Mouse (Mus musculus) forebrain, embryonic 12.5 days (tissue): ENCODE results near the gene Pfkfb4. TPM values are rescaled to one million over a fixed set of nuclear protein-coding genes. Genes with fewer than 3 reads are reported as not detected.

Experiments
- ATAC-seq: fragments of 200-750 bp; cut with Nextera tagmentation; 2 replicates; pipeline ENCODE4 v1.8.0; 2017; ENCODE audit warnings: moderate TSS enrichment; ENCODE audit not compliant: low FRiP score
- H3K27ac ChIP-seq: fragments of 300-500 bp; sonication (generic); 2 replicates; pipeline ENCODE4 v1.5.1; 2016; ENCODE audit warnings: mild to moderate bottlenecking
- H3K27me3 ChIP-seq: fragments of 300-500 bp; sonication (generic); 2 replicates; pipeline ENCODE4 v1.6.1; 2016; ENCODE audit warnings: mild to moderate bottlenecking
- H3K36me3 ChIP-seq: fragments of 300-500 bp; sonication (generic); replicated peaks from 2 replicates; pipeline ENCODE4 v1.6.1; 2016; ENCODE audit warnings: mild to moderate bottlenecking
- H3K4me1 ChIP-seq: fragments of 300-500 bp; sonication (generic); 2 replicates; pipeline ENCODE4 v1.6.1; 2016
- H3K4me2 ChIP-seq: fragments of 300-500 bp; sonication (generic); 2 replicates; pipeline ENCODE4 v1.6.1; 2016; ENCODE audit warnings: mild to moderate bottlenecking, moderate library complexity
- H3K4me3 ChIP-seq: fragments of 300-500 bp; sonication (generic); replicated peaks from 2 replicates; pipeline ENCODE4 v1.5.1; 2016; ENCODE audit warnings: mild to moderate bottlenecking
- H3K9ac ChIP-seq: fragments of 300-500 bp; sonication (generic); 2 replicates; pipeline ENCODE4 v1.6.1; 2016; ENCODE audit warnings: mild to moderate bottlenecking
- H3K9me3 ChIP-seq: fragments of 300-500 bp; sonication (generic); 2 replicates; pipeline ENCODE4 v1.6.1; 2016
- WGBS: fragments of 180-500 bp; shearing (Covaris S2); methylation state at CpG from one replicate; pipeline ENCODE4 v1.1.7; 2016; 5-methylcytosine and 5-hydroxymethylcytosine counted together
- polyA plus RNA-seq: library from polyadenylated mRNA; unstranded; fragments of >200 nt; fragmentation: Nextera tagmentation; extraction: Ambion mirVana; gene quantifications from 2 replicates; pipeline ENCODE4 v1.2.1, GENCODE M21; 2016

The Pfkfb4 gene
- polyA plus RNA-seq, 1 experiment from 2014 or later = 18.4 TPM

DNA sequence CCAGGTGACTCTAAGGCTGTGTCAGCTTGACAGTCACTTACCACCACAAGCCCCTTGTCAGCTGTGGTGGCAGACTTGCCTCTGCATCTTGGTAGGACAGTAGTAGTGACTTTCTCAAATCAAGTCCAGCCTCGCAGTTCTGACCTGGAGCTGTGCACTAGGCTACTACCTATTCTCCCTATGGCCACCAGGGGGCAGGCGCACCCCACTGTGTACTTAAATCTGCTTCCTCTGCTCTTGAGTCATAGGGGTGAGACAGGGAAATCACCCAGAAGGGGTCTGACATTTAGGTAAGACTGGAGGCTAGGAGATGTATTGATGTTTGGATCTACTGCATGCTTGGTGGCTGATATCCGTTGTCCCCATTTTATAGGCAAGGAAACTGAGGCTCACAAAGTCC lies 9.1 kb downstream of the Pfkfb4 start:
- 13% methylated on average over 3 of the region's 3 CpGs for WGBS
- ATAC-seq = peak; percentile 63; the same call in 1 of the 2 replicates
- H3K4me1 ChIP-seq = peaks cover 6% of the 10 kb centered on the region
- H3K36me3 ChIP-seq = no peaks in the 10 kb centered on the region; the same call in 1 of the 2 replicates
- H3K27me3 ChIP-seq = no peaks in the 10 kb centered on the region
- H3K4me3 ChIP-seq = no peak overlapping the region
- no peak overlapping the region for H3K27ac ChIP-seq
- no peak overlapping the region for H3K9ac ChIP-seq
- H3K9me3 ChIP-seq = no peaks in the 10 kb centered on the region
- no peak overlapping the region for H3K4me2 ChIP-seq

DNA sequence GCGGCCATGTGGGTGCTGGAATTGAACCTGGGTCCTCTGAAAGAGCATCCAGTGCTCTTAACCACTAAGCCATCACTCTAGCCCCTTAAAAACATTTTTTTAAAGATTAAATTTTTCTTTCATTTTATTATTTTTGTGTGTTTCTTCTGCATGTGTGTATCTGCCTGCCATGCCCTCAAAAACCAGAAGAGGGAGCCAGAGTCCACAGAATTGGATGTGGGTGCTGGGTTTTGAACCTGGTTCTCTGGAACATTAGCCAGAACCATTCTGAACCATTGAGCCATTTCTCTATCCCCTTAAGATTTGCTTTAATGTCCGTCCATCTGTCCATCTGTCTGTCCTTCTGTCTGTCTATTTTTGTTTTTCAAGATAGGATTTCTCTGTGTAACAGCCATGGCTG lies 11.6 kb downstream of the Pfkfb4 start:
- Histone ChIP-seq H3K4me3 (no peak overlapping the region), H3K9ac (no peak overlapping the region), H3K4me1 (peaks cover 6% of the 10 kb centered on the region), H3K4me2 (no peak overlapping the region), H3K9me3 (no peaks in the 10 kb centered on the region), H3K36me3 (peaks cover under 1% of the 10 kb centered on the region; the same call in 1 of the 2 replicates), H3K27me3 (no peaks in the 10 kb centered on the region), H3K27ac (no peak overlapping the region)
- ATAC-seq = no peak
- WGBS = 53% methylated on average over 2 of the region's 2 CpGs

DNA sequence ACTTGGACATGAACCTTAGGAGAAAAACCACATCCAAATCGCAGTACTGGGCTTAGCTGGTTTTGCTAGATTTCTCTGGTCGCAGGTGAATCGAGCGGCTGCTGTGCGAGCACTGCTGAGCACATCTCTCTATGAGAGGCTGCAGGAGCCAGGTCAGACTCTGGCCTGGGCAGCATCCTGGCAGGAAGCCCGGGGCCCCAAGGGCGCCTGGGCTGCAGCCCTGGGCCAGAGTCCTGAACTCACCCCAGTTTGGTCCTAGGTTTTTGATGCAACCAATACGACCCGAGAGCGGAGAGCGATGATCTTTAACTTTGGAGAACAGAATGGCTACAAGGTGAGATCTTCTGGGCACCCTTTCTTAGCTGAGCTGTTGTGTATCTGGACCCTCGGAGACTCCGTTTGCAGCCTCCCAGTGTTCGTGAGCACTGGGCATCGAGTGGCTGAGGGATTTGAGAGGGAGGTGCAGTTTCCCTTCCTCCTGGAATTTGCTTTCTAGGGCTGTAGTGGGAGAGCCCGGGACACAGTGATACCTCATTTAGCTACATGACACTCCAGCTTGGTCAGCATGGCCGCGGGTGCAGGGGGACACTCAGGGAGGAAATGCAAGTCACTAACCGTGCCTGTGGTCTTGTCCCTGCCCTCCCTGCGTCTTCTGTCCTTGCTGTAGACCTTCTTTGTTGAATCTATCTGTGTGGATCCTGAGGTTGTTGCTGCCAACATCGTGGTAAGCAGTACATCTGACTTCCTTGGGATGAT lies 15.6 kb downstream of the Pfkfb4 start:
- Histone ChIP-seq H3K4me1 (no peaks in the 10 kb centered on the region; the same call in 1 of the 2 replicates), H3K4me3 (no peak overlapping the region), H3K27me3 (no peaks in the 10 kb centered on the region), H3K9ac (no peak overlapping the region), H3K9me3 (no peaks in the 10 kb centered on the region), H3K36me3 (peaks cover 4% of the 10 kb centered on the region; the same call in 1 of the 2 replicates), H3K27ac (no peak overlapping the region), H3K4me2 (no peak overlapping the region)
- no peak for ATAC-seq
- WGBS = 85% methylated on average over 21 of the region's 21 CpGs

DNA sequence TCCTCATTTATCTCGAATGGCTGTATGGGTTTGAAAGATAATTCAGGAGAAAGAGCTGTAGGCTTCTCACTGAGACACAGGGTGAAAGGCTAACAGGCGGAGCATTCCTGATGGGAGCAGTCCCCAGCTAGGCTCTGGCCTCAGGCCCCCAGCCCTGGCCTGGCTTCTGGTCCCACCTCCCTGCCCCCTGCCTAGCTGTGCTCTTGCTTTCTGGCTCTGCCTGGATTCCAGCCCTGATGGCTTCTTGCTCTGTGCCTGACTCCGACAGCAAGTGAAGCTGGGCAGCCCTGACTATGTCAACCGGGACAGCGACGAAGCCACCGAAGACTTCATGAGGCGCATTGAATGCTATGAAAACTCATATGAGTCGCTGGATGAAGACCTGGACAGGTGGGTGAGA lies 16.5 kb downstream of the Pfkfb4 start:
- Histone ChIP-seq H3K9me3 (no peaks in the 10 kb centered on the region), H3K4me3 (no peak overlapping the region), H3K36me3 (peaks cover 4% of the 10 kb centered on the region; the same call in 1 of the 2 replicates), H3K4me1 (no peaks in the 10 kb centered on the region; the same call in 1 of the 2 replicates), H3K4me2 (no peak overlapping the region), H3K9ac (no peak overlapping the region), H3K27ac (no peak overlapping the region), H3K27me3 (no peaks in the 10 kb centered on the region)
- no peak for ATAC-seq
- WGBS = 82% methylated on average over 9 of the region's 9 CpGs

DNA sequence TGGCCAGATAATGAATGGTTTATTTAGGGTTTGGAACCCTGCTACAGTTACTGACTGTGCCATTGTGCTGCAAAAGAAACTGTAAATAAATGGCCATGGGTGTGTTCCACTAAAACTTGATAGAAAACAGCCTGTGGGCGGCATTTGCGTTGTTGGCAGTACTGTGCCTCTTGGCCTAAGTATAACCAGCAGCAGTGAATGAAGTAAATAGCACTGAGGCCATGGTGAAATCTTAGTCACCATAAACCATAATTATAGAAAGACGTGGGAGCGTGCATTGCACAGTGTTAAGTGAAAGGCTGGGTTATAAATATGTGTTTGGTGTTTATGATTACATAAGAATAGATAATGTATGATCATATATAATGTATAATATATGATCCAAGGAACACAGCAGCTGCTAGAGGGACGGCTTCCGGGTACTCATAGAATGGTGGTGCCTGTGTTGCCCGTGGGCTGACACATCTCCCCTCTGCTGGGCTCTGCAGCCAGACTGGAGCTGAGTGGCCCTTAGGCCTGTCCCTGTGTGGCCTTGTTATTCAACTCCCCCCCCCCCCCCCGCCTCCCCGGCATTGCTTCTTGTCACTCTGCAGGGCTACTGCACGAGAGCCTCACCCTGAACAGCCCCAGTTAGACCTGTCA lies 17.5 kb downstream of the Pfkfb4 start:
- no peaks in the 10 kb centered on the region for H3K27me3 ChIP-seq
- no peak for ATAC-seq
- H3K36me3 ChIP-seq = peaks cover 4% of the 10 kb centered on the region; the same call in 1 of the 2 replicates
- 76% methylated on average over 9 of the region's 10 CpGs for WGBS
- no peak overlapping the region for H3K4me2 ChIP-seq
- H3K9me3 ChIP-seq = no peaks in the 10 kb centered on the region
- no peaks in the 10 kb centered on the region; the same call in 1 of the 2 replicates for H3K4me1 ChIP-seq
- no peak overlapping the region for H3K4me3 ChIP-seq
- no peak overlapping the region for H3K27ac ChIP-seq
- H3K9ac ChIP-seq = no peak overlapping the region

DNA sequence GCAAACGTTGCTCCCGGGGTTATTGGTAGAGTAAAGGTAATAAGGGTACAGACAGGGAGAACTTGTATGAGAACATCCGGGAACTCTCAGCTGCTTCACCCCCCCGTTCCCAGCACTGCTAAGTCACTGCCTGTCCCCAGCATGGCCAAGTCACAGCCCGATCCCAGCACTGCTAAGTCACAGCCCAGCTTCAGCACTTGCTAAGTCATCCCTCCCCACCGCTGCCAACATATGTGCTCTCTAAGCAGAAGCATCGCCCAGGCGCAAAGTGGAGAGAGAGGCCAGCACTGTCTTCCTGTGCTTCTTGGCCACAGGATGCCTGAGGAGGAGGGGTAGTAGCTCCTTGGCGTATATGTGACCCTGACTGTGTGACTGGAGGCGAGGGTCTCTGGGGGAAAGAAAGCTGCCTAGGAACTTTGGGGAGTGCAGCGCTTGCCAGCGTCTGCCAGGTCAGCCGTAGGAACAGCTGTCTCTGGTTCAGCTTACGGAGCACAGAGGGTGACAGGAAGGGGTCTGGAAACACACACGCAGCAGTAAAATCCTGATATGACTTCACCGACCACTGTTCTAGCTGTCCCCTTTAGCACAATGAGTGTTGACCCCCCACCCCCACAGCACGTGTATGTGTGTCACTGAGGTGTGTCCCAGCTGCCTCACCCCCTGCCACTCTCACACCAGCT lies 18.2 kb downstream of the Pfkfb4 start:
- Histone ChIP-seq H3K36me3 (peaks cover 4% of the 10 kb centered on the region; the same call in 1 of the 2 replicates), H3K4me1 (no peaks in the 10 kb centered on the region; the same call in 1 of the 2 replicates)
- 71% methylated on average over 17 of the region's 17 CpGs for WGBS

DNA sequence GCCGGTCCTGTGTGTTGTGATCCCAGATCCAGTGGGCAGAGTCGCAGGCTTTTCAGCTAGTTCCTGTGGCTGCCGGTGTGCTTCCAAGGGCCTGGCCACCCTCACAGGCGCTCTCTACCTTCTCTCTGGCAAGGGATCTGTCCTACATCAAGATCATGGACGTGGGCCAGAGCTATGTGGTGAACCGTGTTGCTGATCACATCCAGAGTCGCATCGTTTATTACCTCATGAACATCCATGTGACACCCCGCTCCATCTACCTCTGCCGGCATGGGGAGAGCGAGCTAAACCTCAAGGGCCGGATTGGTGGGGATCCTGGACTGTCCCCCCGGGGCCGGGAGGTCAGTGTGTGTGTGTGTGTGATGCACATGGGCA lies 18.7 kb downstream of the Pfkfb4 start:
- no peaks in the 10 kb centered on the region for H3K27me3 ChIP-seq
- H3K9ac ChIP-seq = no peak overlapping the region
- H3K9me3 ChIP-seq = no peaks in the 10 kb centered on the region
- 0 out of 2 replicates have a peak, but pooled peaks cover 4% of the 10 kb centered on the region for H3K36me3 ChIP-seq
- no peak overlapping the region for H3K27ac ChIP-seq
- H3K4me2 ChIP-seq = no peak overlapping the region
- WGBS = 89% methylated on average over 14 of the region's 14 CpGs
- no peaks in the 10 kb centered on the region; the same call in 1 of the 2 replicates for H3K4me1 ChIP-seq
- H3K4me3 ChIP-seq = no peak overlapping the region
- no peak for ATAC-seq

More for the DNA sequence above, 18.2 kb downstream of the Pfkfb4 start:
- Histone ChIP-seq H3K27ac (no peak overlapping the region), H3K4me2 (no peak overlapping the region), H3K9ac (no peak overlapping the region), H3K27me3 (no peaks in the 10 kb centered on the region), H3K4me3 (no peak overlapping the region), H3K9me3 (no peaks in the 10 kb centered on the region)
- ATAC-seq = no peak

DNA sequence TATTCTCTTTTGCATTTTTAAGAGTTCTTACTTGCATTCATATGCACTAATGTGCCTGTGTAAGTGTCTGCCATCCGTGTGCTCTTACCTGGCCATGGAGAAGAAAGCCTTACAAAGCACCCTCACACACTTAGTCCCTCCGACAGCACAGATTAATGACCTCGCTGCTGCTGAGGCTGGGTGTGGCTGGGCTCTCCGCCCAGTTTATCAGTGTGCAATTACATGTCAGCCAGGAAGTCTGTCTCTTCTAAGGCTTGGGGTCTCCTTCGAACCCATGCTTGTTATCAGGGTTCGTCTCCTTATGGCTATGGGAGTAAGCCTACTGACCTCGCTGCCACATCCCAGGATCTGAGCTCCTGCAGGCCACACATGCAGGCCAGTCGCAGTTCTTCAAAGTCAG lies 23.8 kb downstream of the Pfkfb4 start:
- Histone ChIP-seq H3K27ac (no peak overlapping the region), H3K9ac (no peak overlapping the region), H3K4me2 (no peak overlapping the region), H3K4me1 (no peaks in the 10 kb centered on the region), H3K9me3 (no peaks in the 10 kb centered on the region), H3K4me3 (no peak overlapping the region), H3K36me3 (no peaks in the 10 kb centered on the region), H3K27me3 (no peaks in the 10 kb centered on the region)
- no peak for ATAC-seq
- WGBS = 85% methylated on average over 8 of the region's 8 CpGs

DNA sequence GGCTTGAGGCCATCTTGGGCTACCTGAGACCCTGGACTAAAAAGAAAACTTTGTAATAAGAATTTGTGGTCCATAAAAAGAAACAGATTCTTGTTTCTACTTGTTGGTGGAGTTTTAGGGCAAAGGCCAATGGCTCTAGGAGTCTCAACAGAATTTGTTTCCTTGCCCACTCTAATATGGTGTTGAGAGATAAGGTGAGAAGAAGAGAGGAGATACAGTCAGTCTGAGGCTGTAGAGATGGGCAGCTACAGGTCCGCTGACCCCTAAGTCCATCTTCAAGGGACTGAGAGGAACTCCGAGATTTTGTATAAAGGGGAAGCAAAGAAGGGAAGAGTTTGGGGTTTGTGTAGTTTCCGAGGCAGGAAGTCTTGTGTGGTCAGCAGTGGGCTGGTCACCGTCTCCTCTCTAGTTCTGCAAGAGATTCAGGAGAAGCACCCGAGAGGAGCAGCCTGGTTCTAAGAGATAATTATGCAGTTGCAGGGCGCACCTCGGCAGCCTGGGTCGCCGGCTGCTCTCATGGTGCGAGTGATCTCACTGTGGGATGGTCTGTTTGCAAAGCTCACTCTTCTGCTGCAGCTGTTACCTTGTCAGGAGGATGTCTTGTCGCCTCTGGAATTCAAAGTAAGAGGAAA lies 25.5 kb downstream of the Pfkfb4 start:
- Histone ChIP-seq H3K36me3 (no peaks in the 10 kb centered on the region), H3K27ac (no peak overlapping the region), H3K9me3 (no peaks in the 10 kb centered on the region), H3K9ac (no peak overlapping the region), H3K4me1 (no peaks in the 10 kb centered on the region), H3K27me3 (no peaks in the 10 kb centered on the region), H3K4me2 (no peak overlapping the region), H3K4me3 (no peak overlapping the region)
- WGBS = 78% methylated on average over 11 of the region's 11 CpGs
- no peak for ATAC-seq

DNA sequence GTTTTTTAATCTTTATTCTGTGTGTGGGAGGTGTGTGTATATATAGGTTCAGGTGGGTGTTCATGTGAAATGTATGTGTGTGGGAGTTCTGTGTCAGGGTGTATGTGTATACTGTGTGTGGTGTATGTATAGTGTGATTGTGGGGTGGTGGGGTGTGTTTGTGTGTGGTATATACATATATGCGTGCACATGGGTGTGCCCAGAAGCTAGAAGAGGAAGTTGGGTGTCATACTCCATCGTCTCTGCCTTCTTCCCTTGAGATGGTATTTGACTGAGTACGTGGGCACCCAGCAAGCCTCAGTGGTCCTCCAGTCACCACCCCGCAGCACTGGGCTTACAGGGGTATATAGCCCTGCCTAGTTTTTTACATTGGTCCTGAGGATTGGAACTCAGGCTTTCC lies 29.9 kb downstream of the Pfkfb4 start:
- no peak overlapping the region for H3K4me3 ChIP-seq
- no peak overlapping the region for H3K9ac ChIP-seq
- no peaks in the 10 kb centered on the region for H3K9me3 ChIP-seq
- H3K27me3 ChIP-seq = no peaks in the 10 kb centered on the region
- H3K36me3 ChIP-seq = 0 out of 2 replicates have a peak, but pooled peaks cover 4% of the 10 kb centered on the region
- no peak overlapping the region for H3K4me2 ChIP-seq
- H3K4me1 ChIP-seq = no peaks in the 10 kb centered on the region
- no peak overlapping the region for H3K27ac ChIP-seq
- no peak for ATAC-seq
- 91% methylated on average over 4 of the region's 4 CpGs for WGBS

DNA sequence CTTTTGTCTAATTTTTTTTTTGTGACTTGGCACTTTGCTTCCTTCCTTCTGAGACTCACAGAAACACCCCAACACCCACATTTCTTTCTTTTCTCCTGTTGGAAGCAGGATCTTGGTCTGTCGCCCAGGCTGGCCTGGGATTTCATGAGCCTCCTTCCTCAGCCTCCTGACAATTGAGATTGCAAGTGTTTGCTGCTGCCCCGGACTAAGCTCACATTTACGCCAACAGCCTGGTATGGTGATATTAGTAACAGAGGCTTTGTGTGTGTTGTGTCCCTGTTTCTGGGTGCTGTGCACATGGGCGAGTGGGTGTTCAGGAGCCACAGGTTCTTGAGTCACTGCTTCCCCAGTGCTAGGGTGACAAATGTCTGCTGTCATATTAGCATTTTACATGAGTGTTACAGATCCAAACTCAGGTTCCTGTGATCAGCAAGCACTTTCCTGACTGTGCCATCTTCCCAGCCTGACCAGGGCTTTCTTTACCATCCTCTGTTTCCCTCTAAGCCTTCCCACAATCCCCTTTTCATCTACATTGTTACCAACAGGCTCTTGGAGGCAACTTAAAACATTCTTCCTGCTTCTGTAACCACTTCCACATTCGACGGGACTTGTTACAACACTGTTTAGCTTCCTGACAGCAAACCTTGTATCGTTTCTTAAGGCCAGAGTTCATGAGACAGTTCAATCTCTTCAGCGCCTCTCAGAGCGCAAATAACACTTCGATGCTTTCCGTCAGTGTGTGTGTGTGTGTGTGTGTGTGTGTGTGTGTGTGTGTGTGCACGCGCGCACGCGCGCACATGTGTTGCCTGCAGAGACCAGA lies 31.5 kb downstream of the Pfkfb4 start:
- no peaks in the 10 kb centered on the region for H3K4me1 ChIP-seq
- ATAC-seq = no peak
- no peak overlapping the region for H3K27ac ChIP-seq
- no peak overlapping the region for H3K9ac ChIP-seq
- no peaks in the 10 kb centered on the region for H3K9me3 ChIP-seq
- H3K4me3 ChIP-seq = no peak overlapping the region
- WGBS = 92% methylated on average over 17 of the region's 17 CpGs
- H3K27me3 ChIP-seq = no peaks in the 10 kb centered on the region
- 0 out of 2 replicates have a peak, but pooled peaks cover 4% of the 10 kb centered on the region for H3K36me3 ChIP-seq
- H3K4me2 ChIP-seq = no peak overlapping the region
